Mouse (Mus musculus) CH12F3 (cell line): ENCODE data around the gene Nmrk2.
"Not testable (repeated sequence)": the region's sequence is repeated elsewhere in the genome, so short reads cannot be mapped to it uniquely, and the experiment has no call there.

Source experiments
- in situ Hi-C: fragments of 300-500 bp; cut with MboI; formaldehyde crosslinking; loops from 2 replicates; pipeline ENCODE4 v1.14.3; 2020; ENCODE audit warnings: low sequenced_read_pairs

Nmrk2 gene

DNA sequence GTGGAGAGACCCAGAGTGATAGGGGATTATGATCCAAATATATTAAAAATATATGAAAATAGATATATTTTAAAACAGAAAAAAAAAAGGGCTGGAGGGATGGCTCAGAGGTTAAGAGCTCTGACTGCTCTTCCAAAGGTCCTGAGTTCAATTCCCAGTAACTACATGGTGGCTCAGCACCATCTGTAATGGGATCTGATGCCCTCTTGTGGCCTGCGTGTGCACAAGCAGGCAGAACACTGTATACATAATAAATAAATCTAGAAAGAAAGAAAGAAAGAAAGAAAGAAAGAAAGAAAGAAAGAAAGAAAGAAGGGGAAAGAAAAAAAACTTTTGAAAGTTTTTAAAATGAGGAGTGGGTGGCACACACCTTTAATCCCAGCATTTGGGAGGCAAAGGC, 15.4 kb upstream of the Nmrk2 start:
- in situ Hi-C loops: not testable (repeated sequence)

DNA sequence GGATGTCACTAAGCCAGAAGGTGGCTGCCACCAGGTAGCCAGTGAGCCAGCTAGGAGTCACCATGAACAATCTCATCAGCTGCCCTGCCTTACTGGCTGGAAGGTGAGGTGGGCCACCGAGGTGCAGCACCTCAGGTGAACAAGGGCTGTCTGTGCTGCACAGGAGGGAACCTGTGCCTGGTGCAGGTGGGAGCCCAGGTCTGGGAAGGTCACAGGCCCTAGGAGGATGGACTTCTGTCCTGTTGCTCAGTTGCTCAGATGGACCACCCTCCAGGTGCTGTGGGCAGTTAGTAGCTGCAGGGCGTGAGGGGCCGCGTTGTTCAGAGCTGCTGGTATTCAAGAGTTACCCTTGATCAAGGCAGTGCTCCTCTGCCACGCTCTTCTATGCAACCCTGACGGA, 15.0 kb upstream of the Nmrk2 start:
- in situ Hi-C loops: no loop called here

DNA sequence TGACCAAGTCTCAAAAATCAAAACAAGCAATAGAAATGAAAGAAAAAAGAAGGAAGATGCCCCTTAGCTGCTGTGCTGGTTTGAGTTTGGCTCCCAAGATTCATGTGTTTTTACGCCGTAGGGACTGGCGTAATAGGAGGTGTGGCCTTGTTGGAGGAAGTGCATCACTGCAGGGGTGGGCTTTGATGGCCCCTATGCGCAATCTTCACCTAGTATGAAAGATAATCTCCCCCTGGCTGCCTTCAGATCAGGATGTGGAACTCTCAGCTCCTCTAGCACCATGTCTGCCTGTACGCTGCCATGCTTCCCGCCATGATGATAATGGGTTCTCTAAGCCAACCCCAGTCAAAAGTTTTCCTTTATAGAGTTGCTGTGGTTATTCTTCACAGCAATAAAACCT, 14.4 kb upstream of the Nmrk2 start:
- in situ Hi-C loops: no loop called here

DNA sequence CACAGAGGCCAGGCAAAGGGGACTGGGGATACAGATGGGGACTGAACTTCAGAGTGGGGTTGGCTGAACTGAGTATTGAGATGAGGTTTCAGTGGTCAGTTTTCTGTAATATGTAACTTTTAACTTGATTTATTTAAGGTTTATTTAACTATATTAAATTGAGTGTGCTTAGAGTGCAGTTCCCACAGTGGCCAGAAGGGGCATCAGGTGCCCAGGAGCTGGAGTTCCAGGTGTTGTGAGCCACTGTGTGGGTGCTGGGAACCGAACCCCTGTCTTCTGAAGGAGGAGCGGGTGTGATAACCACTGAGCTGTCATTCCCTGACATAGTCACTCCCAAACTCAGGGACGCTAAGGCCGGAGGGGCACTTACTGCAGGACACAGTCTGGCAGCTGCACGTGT, 8.3 kb upstream of the Nmrk2 start:
- in situ Hi-C loops: no loop called here

DNA sequence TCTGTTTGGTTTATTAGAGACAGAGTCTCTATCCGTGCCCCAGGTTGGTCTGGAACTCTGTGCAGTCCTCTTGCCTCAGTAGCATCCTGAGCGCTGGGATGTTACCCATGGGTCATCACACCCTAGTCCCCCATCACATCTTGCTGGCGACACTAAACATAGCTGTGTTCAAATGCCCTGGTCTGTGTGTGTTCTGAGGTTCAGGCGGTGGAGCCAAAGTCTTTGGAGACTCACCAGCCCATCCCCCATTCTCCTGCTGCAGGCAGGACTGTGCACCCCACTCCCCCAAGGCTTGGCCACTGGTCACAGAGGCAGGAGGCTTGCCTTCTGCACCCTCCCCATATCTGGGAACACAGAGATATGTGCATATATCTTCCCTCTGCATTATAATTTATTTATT, 2.3 kb upstream of the Nmrk2 start:
- in situ Hi-C loops: no loop called here

DNA sequence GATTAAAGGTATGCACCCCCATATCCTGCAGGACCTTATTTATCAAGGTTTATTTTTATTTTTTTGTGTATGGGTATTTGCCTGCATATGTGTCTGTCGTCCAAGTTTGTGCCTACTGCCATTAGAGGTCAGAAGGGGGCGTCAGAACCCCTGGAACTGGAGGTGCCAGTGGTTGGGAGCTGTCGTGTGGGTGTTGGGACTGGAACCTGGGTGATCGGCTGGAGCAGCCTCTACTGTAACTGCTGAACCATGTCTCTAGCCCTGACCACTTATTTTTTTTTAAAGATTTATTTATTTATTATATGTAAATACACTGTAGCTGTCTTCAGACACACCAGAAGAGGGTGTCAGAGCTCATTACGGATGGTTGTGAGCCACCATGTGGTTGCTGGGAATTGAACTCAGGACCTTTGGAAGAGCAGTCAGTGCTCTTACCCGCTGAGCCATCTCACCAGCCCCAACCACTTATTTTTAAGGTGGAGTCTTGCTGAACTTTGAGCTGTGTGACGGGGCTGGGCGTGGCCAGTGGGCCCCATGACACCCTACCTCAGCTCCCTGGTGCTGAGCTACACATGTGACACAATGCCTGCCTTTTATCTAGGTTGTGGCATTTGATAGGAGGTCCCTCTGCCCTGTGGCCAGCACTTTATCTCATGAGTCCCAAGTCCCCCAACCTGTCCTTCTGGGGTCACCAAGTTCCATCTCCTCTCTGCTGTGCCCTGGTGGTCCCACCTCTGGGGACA, 1.3 kb upstream of the Nmrk2 start:
- in situ Hi-C loops: no loop called here

GRCm38 (mm10) chr10:81200605-81201287, 1.1 kb downstream of the Nmrk2 start:
- in situ Hi-C loops: no loop called here

GRCm38 (mm10) chr10:81200141-81200540, 1.7 kb downstream of the Nmrk2 start:
- in situ Hi-C loops: no loop called here

DNA sequence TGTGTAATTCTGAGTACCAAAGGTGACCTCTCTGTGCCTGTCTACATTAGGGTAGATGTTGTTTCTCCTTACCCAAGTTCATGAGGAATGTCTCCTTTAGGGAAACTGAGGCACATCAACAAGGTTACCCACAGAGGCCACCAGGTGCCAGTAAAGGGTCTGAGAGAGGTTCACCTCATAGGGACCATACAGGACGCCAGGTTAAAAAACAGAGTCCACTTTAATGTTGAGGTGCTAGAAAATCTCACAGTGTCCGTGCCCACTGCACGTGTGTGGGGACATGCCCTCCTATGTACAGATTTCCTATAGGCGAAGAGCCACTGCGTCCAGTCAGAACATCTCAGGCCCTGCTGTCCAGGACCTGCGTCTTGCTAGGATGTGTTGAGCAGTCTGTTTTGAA, 2.9 kb downstream of the Nmrk2 start:
- in situ Hi-C loops: loop anchor here (10.0 kb wide), 1 partner anchor 146 kb away; the partner anchor contains the start of gene Gipc3

GRCm38 (mm10) chr10:81198230-81198629, 3.6 kb downstream of the Nmrk2 start:
- in situ Hi-C loops: loop anchor here (10.0 kb wide), 1 partner anchor 147 kb away; the partner anchor contains the start of gene Gipc3

GRCm38 (mm10) chr10:81197305-81197704, 4.5 kb downstream of the Nmrk2 start:
- in situ Hi-C loops: loop anchor here (10.0 kb wide), 1 partner anchor 147 kb away; the partner anchor contains the start of gene Gipc3

GRCm38 (mm10) chr10:81196470-81197065, 5.3 kb downstream of the Nmrk2 start:
- in situ Hi-C loops: loop anchor here (10.0 kb wide), 1 partner anchor 148 kb away; the partner anchor contains the start of gene Gipc3

- in situ Hi-C loops: loop anchor here (10.0 kb wide), 1 partner anchor 150 kb away; the partner anchor contains the start of gene Gipc3
Measured at GRCm38 (mm10) chr10:81195300-81195699, 6.6 kb downstream of the Nmrk2 start.

GRCm38 (mm10) chr10:81193991-81194774, 7.7 kb downstream of the Nmrk2 start:
- in situ Hi-C loops: loop anchor here (10.0 kb wide), 1 partner anchor 151 kb away; the partner anchor contains the start of gene Gipc3

DNA sequence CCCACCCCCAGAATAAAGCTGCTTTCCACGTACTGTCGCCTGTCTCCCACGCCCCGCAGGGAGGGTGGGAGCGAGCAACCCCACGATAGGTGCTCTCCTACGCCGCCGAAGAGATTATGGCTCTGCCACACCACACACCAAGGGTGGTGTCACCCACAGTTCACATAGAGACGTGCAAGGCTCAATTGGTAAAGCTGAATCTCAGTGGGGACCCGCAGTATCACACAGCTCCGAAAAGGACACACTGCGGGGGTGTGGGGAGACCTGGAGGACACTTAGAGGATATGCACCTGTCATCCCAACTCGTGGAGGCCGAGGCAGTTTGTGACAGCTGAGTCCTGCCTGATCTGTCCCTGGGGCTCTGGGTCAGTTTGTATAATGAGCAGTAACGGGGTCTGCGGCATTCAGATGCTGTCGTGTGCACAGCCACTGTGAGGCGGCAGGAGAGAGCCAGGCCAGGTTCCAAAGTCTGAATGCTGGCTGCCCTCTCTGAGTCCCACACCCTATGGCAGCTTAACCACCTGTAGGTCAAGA, 8.8 kb downstream of the Nmrk2 start:
- in situ Hi-C loops: loop anchor here (10.0 kb wide), 1 partner anchor 152 kb away; the partner anchor contains the start of gene Gipc3

- in situ Hi-C loops: loop anchor here (10.0 kb wide), 1 partner anchor 152 kb away; the partner anchor contains the start of gene Gipc3
Measured at GRCm38 (mm10) chr10:81192270-81192967, 9.4 kb downstream of the Nmrk2 start.

DNA sequence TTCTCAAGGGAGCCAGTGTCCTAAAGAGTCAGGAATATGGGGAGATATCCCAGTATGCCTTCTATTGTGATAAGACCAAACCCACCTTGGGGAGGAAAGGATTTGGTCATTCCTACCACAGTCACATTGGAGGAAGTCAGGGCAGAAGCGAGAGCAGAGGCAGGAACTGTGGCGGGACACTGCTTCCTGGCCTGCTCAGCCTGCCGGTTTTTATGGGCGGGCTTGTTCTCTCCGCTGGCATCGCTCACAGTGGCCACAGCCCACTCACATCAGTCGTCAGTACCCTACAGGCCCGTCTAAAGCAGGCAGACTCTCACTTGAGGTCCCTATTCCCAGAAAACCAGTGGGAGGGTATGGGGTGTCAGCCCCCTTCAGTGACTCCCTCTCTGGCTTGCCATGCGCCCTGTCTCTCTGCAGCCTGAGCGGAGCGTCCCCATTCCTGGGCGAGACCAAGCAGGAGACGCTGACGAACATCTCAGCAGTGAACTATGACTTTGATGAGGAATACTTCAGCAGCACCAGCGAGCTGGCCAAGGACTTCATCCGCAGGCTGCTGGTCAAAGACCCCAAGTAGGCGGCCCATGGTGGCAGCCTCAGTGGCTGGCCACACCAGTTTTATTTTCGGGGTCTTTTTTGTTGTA, 10.4 kb downstream of the Nmrk2 start:
- in situ Hi-C loops: loop anchor here (10.0 kb wide), 1 partner anchor 153 kb away; the partner anchor contains the start of gene Gipc3

DNA sequence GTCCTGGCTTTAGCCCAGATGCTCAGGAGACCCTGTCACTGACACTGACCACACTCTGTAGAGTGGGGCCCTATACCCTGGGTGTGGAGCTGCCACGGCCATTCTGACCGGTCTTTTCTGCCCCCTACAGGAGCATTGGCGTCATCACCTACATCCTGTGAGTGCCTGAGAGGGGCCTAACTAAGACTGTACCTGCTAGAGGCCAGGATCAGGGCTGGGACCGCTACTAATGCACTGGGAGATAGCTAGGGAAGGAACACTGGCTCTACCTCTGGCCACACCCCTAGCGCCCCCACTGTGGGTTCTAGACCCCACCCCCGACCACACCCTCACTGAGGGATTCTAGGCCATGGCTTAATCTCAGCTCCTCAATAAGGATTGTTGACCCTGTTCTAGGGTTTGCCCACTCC, 10.9 kb downstream of the Nmrk2 start:
- in situ Hi-C loops: loop anchor here (10.0 kb wide), 1 partner anchor 154 kb away; the partner anchor contains the start of gene Gipc3
